Mouse (Mus musculus) layer of hippocampus, adult 9-10 months (tissue): Measurements from ENCODE around the gene Rwdd2b.
A peak's percentile ranks its signal among the peaks of the same experiment; 100 is the strongest.

Experiments
- DNase-seq: peaks from one replicate; pipeline ENCODE4 v3.0.0; 2022; ENCODE audit warnings: low spot score

The Rwdd2b gene

DNA sequence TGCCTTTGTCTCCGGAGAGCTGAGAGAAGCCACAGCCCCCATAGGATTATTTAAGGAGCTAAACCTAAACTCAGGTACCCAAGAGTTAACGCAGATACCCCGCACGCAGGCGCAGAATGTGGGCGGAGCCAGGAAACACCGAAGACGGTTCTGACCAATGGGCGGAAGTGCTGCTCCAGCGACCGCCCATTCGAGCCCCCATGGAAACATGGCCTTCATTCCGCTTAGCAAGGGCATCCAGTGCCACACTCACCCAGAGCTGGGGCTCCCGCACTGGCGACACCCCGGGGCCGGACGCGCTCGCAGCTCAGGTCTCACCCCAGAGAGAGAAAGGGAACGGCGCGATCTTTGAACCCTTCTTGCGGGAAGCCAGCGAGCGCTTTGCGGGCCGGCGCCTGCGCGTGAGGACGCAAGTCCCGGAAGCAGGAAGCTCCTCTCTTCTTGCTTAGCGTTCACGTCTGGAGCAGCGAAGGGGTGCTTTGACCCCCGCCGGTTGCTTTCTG is at the start of gene Rwdd2b:
Rwdd2b (minus strand) TSS at position 390 of the 503 bp plus-strand sequence.
- peak; percentile 87 for DNase-seq

DNA sequence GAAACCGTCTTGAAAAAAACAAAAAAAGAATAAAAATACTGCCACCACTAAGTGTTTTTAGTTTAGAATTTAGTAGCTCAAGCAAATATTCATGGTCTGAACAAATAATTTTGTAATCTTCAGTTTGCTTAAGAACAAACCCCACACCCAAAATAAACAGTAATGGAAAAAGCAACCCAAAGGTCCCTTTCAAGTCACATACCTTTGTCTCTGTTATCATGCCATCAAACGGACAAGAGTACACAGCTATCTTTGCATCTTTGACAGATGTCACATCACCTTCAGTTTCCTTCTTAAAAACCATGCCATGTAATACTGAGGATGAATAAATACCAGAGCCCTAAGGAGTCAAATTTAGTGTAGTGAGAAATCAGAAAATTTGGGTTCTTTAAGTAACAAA is 48.2 kb upstream of the Rwdd2b start:
- no peak for DNase-seq

- DNase-seq, result no peak
Measured at GRCm38 (mm10) chr16:87486739-87487138, 46.4 kb upstream of the Rwdd2b start.

GRCm38 (mm10) chr16:87484367-87484766 is 44.0 kb upstream of the Rwdd2b start:
- DNase-seq, result no peak

DNA sequence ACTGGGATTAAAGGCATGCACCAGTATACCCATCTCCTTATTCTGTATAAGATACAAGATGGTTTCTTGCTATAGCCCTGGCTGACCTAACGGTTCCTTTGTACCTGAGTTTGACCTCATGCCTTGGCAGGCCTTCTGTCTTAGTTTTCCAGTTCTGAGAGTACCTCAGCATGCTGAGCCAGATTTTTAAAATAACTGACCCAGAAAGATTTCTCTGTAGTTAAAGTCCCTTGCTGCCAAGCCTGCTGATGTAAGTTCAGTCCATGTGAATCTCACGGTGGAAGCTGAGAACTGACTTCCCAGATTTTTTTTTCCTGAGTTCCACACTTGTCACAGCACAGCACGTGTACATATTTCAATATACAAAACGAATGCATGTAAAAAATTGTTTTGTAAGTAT is 30.2 kb upstream of the Rwdd2b start:
- DNase-seq, result no peak

DNA sequence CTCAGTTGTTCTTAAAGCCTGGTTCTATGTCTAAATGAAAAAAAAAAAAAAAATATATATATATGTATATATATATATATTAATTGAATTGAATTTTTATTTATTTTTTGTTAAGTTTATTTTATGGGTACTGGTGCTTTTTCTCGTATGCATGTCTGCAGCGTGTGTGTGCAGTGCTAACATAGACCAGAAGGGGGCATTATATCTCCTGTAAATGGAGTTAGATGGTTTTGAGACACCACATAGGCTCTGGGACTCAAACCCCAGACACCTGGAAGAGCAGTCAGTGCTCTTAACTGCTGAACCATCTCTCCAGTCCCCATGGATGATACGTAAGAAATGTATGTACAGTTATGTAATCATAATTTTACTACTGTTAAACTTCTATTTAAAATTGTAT is 18.4 kb upstream of the Rwdd2b start:
- DNase-seq, result no peak

DNA sequence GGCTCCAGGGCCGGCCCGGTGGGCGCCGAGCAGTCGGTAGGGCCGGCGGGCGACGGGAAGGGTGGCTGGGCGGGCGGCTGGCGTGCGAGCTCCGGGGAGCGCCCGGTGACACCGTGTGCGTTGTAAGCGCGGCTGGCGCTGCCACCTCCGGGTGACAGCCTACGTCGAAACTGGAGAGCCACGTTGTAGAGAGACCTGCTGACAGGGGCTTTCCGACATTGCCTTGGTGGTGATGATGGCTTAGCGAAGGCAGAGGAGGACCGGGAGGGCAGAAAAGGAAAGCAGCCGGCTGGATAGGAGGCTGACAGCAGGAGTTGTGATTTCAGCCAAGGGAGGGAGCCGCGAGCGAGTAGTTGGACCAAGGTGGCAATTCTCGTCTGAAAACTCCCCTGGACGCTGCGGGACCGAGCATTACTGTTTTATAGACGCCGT is 14.8 kb upstream of the Rwdd2b start:
- DNase-seq, result no peak

DNA sequence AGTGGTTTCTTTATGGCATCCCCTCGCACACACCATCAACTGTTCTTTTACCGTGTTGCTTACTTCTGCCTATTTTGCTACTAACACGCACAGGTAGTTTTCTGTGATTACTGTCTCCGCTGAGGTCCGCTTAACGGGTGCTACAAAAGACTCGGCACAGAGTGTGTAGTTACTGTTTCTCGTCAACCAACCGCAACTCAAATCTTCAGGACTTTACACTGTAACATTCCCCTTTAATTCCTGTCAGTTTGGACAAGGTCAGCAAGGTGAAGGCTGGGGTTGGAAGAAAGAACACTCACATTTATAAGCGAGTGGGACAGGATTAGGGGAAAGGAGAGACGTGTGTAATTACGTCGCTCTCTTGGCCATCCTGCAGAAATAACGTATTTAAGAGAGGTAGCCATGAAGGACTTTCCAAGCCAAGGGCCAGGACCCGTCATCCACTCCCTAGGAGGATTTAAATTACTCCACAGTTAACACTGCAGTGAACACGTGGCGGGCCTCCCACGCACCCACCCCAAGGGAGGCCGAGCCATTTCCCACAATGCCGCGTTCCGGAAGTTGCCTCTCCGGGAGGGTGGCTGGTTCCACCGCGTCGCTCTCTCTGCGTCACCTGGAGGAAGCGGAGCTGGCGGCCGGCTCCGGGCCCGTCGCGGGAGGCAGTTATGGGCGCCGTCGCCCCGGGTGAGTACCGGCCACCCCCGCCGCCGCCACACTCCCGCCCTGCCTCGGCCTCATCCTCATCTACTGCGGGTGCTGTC is 14.2 kb upstream of the Rwdd2b start, which contains the start of gene Usp16:
Usp16 (plus strand) TSS at position 285 of the 761 bp plus-strand sequence.
- peak; percentile 86 for DNase-seq

DNA sequence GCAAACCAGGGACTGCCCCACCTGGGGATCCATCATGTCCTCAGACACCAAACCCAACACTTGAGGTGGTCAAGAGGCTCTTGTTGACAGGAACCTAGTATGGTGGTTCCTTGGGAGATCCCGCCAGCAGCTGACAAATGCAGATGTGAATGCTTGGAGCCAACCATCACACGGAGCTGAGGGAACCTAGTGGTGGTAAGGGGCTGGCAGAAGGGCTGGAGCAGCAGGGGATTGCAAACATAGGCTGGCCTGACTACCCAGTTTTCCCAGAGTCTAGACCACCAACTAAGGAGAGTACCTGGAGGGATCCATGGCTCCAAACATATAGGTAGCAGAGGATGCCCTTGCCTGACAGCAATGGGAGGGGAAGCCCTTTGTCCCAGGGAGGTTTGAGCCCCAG is 12.9 kb upstream of the Rwdd2b start:
- no peak for DNase-seq

- DNase-seq, result no peak
Measured at GRCm38 (mm10) chr16:87445528-87445927, 5.2 kb upstream of the Rwdd2b start.

- no peak for DNase-seq
Measured at GRCm38 (mm10) chr16:87445110-87445509, 4.7 kb upstream of the Rwdd2b start.

- no peak for DNase-seq
Measured at GRCm38 (mm10) chr16:87444071-87444470, 3.7 kb upstream of the Rwdd2b start.

DNA sequence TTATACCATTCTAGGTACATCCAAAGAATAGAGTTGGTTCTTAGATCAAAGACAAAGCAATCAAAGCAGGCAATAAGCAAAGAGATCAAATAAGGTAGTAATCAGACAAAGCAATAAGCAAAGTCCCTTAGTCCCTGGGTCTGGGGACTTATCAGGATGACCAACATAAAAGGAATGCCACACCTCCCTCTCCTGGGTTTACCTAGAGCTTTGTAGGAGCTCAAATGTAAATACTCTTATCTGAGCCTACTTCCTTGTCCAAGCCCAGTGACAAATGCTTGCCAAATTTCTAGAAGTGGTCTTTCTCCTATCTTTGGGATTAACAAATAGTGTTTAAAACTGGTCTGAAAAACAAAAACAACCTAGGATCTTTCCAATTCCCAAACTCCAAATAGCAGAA is 2.9 kb upstream of the Rwdd2b start:
- DNase-seq, result no peak

DNA sequence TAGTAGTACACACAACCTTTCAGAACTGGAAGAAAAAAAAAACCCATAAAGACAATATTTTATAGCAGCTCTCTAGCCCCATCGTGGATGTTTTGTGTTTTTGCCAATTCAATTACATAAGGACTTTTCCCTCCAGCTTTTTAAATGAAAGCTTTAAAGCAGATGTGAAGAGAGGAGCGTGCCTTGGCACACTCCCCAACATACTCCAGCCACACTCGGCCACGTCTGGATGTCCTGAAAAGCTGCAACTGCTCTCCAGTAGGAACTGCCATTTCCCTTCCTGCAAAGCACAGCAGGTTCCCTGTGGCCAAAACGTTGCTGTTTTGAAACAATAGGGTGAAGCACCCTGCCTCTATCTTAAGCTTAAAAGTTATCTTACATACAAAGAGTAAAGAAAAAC is 1.9 kb upstream of the Rwdd2b start:
- DNase-seq, result no peak

DNA sequence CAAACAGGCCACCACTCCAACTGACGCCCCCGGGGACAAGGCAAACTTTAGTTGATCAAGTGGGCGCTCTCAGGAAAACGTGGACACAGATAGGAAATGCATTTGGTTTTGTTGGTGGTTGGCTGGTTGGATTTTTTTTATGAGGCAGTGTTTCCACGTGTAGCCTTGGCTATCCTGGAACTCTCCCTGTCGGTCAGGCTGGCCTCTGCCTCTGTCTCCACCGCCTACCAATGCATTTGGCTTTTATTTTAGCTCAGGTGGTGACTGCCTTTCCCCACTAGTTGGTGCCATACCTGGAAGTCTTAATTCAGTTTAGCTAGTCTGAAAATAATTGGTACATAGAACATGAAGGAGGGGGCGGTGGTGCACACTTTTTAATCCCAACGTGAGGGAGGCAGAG is 716 bp upstream of the Rwdd2b start:
- no peak for DNase-seq

GRCm38 (mm10) chr16:87438697-87439096 is 1.7 kb downstream of the Rwdd2b start:
- no peak for DNase-seq

DNA sequence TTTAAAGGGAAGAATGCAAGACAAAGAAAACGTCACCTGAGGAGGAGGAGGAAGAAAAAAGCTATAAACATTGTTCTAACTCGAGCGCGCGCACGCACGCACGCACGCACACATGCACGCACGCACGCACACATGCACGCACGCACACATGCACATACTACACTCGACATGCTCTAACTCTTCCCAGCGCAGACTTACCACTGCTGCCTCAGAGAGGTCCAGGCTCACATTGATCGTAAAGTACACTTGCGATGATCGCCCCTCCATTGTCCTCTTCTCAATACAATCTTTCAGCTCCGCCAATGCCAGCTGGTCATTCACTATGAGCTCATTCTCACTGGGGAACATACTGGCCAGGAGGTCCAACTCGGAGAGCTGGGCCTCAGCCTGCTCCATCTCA is 3.3 kb downstream of the Rwdd2b start:
- DNase-seq, result no peak

GRCm38 (mm10) chr16:87435411-87436205 is 4.8 kb downstream of the Rwdd2b start:
- no peak for DNase-seq

GRCm38 (mm10) chr16:87434946-87435345 is 5.4 kb downstream of the Rwdd2b start:
- DNase-seq, result no peak

GRCm38 (mm10) chr16:87434266-87434665 is 6.1 kb downstream of the Rwdd2b start:
- DNase-seq, result no peak

DNA sequence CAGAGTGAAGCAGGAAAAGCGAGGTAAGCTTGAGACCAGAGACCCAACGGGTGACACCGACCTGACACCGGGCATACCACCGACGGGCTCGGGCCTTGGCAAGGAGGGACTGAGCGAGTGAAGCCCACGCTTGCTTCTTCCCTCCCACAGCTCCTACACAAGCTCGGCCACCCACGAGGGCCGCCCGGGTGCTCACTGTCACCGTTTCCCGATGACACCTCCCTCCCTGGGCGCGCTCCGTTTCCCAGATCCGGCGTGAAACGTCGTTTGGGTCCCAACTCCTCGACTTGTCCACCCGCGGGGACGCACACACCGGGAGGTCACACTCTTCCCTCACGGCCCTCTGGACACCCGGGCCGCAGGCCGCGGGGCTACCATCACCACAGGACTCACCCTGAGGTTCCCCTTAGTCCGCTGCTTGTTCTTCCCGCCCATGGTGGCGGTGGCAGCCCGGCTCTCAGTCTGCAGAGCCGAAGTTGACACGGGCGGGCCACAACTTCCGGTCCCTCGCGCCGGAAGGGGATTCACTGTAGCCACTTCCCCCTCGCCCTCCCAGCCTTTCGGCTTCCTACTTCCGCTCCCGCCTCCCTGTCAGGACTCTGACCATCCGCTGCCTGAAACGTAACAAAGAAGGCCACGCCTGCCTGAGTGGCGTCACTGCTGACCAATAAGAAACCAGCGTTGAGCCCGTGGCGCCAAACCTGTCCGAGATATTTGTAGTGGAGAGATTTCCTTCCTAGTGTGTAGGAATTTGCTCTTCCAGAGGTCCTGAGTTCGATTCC is 8.1 kb downstream of the Rwdd2b start, which contains the start of gene Ltn1:
Ltn1 (minus strand) TSS at position 580 of the 782 bp plus-strand sequence.
- peak; percentile 98 for DNase-seq

DNA sequence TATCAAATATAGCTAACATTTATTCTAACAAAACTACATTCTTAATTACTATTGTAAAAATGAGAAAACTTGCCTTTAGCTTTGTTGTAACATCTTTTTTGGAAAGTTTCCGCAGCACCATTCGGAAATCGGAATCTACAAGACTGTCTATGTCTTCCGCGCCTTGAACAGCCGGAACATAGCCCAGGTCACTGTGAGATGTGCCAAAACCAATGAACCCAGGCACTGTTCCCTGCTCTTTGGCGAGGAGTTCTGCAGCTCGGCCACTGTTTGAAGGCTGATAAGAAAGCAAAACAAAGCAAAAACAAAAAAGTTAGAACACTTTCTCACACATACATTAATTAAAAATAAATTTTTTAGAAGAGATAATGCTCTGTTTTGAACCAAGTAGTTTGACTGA is 12.9 kb downstream of the Rwdd2b start:
- DNase-seq, result no peak
